Mouse (Mus musculus): ENCODE data around the gene Htra2. TPM values are rescaled to one million over a fixed set of nuclear protein-coding genes. Genes with fewer than 3 reads are reported as not detected.

Gene Htra2
- 56.3 and 60.8 TPM in 2 replicates for polyA plus RNA-seq (2011; ENCODE audit: insufficient read length, low read depth, missing spikeins)

- no peak for TF ChIP-seq POLR2A (IDR thresholded peaks at IDR 0.05; ENCODE audit: low read depth, low read length)
- TF ChIP-seq CTCF (IDR thresholded peaks at IDR 0.05; ENCODE audit: borderline replicate concordance, insufficient read depth, low read length), result peak; percentile 53; the same call in 1 of the 2 replicates
These were observed at the start of gene Htra2 for GRCm38 (mm10) chr6:83054871-83055431. Gene Htra2 (minus strand): TSS chr6:83055273.

DNA sequence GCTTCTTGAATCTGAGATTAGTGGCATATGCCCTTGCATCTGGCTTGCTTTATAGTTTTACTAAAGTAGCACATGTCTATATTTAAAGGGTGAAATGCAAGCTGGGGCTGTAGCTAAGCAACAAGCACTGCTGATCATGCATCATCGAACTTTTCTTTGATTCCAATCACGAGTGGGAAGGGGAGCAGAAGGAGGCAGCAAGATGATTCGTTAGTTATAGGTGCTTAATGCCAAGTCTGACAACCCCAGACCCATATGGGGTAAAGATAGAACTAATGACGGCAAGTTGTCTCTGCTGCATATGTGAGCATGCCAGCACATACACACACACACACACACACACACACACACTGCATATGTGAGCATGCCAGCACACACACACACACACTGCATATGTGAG is 49.1 kb upstream of the Htra2 start:
- no peaks in the 10 kb centered on the region for H3K4me1 ChIP-seq (ENCODE audit: control insufficient read depth, insufficient read depth, low read length)
- TF ChIP-seq CTCF (IDR thresholded peaks at IDR 0.05; ENCODE audit: borderline replicate concordance, insufficient read depth, low read length) (no peak), POLR2A (IDR thresholded peaks at IDR 0.05; ENCODE audit: low read depth, low read length) (0 out of 2 replicates have a peak, but pooled peaks have one; percentile 5)
- H3K27ac ChIP-seq (ENCODE audit: insufficient read depth, low read length), result no peak overlapping the region
- no peak overlapping the region for H3K4me3 ChIP-seq (ENCODE audit: insufficient read depth, low read length)

More at GRCm38 (mm10) chr6:83054871-83055431, at the start of gene Htra2:
- H3K4me1 ChIP-seq (ENCODE audit: control insufficient read depth, insufficient read depth, low read length), result peaks cover 5% of the 10 kb centered on the region
- H3K27ac ChIP-seq (ENCODE audit: insufficient read depth, low read length), result peak within 1 kb of the TSS; percentile 74
- H3K4me3 ChIP-seq (ENCODE audit: insufficient read depth, low read length), result peak within 1 kb of the TSS; percentile 69

GRCm38 (mm10) chr6:83103130-83103650 is 48.1 kb upstream of the Htra2 start:
- TF ChIP-seq POLR2A (IDR thresholded peaks at IDR 0.05; ENCODE audit: low read depth, low read length) (no peak), CTCF (IDR thresholded peaks at IDR 0.05; ENCODE audit: borderline replicate concordance, insufficient read depth, low read length) (no peak)
- Histone ChIP-seq H3K27ac (ENCODE audit: insufficient read depth, low read length) (no peak overlapping the region), H3K4me3 (ENCODE audit: insufficient read depth, low read length) (no peak overlapping the region), H3K4me1 (ENCODE audit: control insufficient read depth, insufficient read depth, low read length) (no peaks in the 10 kb centered on the region)

GRCm38 (mm10) chr6:83101688-83102556 is 46.8 kb upstream of the Htra2 start:
- H3K4me3 ChIP-seq (ENCODE audit: insufficient read depth, low read length), result peak overlapping the region; percentile 56
- H3K27ac ChIP-seq (ENCODE audit: insufficient read depth, low read length), result no peak overlapping the region
- no peaks in the 10 kb centered on the region for H3K4me1 ChIP-seq (ENCODE audit: control insufficient read depth, insufficient read depth, low read length)
- TF ChIP-seq POLR2A (IDR thresholded peaks at IDR 0.05; ENCODE audit: low read depth, low read length) (peak; percentile 44), CTCF (IDR thresholded peaks at IDR 0.05; ENCODE audit: borderline replicate concordance, insufficient read depth, low read length) (0 out of 2 replicates have a peak, but pooled peaks have one; percentile 7)

DNA sequence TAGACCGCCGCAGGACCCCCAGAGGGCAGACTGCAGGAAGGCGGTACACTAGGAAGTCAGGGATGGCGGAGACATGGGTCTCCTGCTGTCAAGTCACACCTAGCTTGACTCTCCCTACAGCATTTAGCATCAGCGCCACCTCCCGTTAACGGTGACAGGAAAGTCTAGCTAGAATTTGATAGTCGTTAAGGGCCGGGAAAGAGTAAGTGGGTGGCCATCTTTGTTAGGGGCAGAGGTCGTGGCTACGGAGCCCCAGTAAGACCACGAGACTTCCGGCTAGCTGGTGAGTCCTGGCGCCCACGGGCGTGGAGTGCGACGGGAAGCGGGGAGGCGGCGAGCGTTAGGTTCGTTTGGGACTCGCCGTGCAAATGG is 46.2 kb upstream of the Htra2 start, which contains the start of the genes Ccdc142 and Gm42688:
TSS of gene Ccdc142 (plus strand) at position 286 of the 372 bp plus-strand sequence.
TSS of gene Gm42688 (plus strand) at position 302 of the 372 bp plus-strand sequence.
- TF ChIP-seq POLR2A (IDR thresholded peaks at IDR 0.05; ENCODE audit: low read depth, low read length) (peak; percentile 77), CTCF (IDR thresholded peaks at IDR 0.05; ENCODE audit: borderline replicate concordance, insufficient read depth, low read length) (peak; percentile 47; the same call in 1 of the 2 replicates)
- Histone ChIP-seq H3K27ac (ENCODE audit: insufficient read depth, low read length) (no peak within 1 kb of the TSS), H3K4me3 (ENCODE audit: insufficient read depth, low read length) (peak within 1 kb of the TSS; percentile 56), H3K4me1 (ENCODE audit: control insufficient read depth, insufficient read depth, low read length) (no peaks in the 10 kb centered on the region)

DNA sequence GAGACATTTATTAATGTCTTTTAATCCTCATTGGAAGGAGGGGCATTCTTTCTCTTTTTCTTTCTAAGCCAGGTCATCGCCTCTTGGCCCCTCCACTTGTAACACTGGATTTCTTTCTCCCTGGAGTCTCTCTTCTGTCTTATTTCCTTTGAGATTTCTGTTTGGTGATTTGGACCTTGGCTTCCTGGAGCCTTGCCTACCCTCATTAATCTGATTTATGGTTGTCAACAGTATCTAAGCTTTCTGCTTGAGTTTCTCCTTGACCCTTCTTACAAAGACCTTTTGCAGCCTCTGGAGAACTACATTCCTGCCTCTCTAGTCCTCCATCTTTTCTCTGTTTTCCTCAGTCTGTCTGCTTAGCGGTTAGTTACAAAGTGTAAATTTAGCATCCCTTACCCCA is 43.3 kb upstream of the Htra2 start:
- TF ChIP-seq POLR2A (IDR thresholded peaks at IDR 0.05; ENCODE audit: low read depth, low read length), result no peak
- TF ChIP-seq CTCF (IDR thresholded peaks at IDR 0.05; ENCODE audit: borderline replicate concordance, insufficient read depth, low read length), result no peak
- H3K4me1 ChIP-seq (ENCODE audit: control insufficient read depth, insufficient read depth, low read length), result no peaks in the 10 kb centered on the region
- no peak overlapping the region for H3K27ac ChIP-seq (ENCODE audit: insufficient read depth, low read length)
- H3K4me3 ChIP-seq (ENCODE audit: insufficient read depth, low read length), result no peak overlapping the region

DNA sequence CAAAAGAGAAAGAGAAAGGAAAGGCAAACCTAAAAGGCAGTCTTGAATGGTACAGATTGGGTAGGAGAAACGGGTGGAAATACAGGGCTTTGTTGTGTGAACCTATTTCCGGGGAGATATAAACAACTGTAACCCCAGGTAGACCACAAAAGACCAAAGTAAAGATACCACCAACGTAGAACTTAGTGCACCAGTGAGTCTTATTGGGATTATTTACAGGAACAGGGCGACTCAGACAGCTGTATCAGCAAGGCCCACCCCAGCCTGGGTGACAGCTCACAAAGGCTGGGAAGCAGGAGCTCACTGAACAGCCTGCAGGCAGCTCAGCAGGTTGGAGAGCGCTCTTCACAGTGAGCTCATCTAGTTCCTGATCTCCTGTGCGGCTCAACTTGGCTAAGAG is 40.9 kb upstream of the Htra2 start:
- no peaks in the 10 kb centered on the region for H3K4me1 ChIP-seq (ENCODE audit: control insufficient read depth, insufficient read depth, low read length)

GRCm38 (mm10) chr6:83092416-83093127 is 37.5 kb upstream of the Htra2 start:
- Histone ChIP-seq H3K4me3 (ENCODE audit: insufficient read depth, low read length) (no peak overlapping the region), H3K27ac (ENCODE audit: insufficient read depth, low read length) (no peak overlapping the region), H3K4me1 (ENCODE audit: control insufficient read depth, insufficient read depth, low read length) (no peaks in the 10 kb centered on the region)
- TF ChIP-seq POLR2A (IDR thresholded peaks at IDR 0.05; ENCODE audit: low read depth, low read length) (no peak), CTCF (IDR thresholded peaks at IDR 0.05; ENCODE audit: borderline replicate concordance, insufficient read depth, low read length) (no peak)

More for the DNA sequence above, 40.9 kb upstream of the Htra2 start:
- Histone ChIP-seq H3K27ac (ENCODE audit: insufficient read depth, low read length) (no peak overlapping the region), H3K4me3 (ENCODE audit: insufficient read depth, low read length) (no peak overlapping the region)
- no peak for TF ChIP-seq CTCF (IDR thresholded peaks at IDR 0.05; ENCODE audit: borderline replicate concordance, insufficient read depth, low read length)
- no peak for TF ChIP-seq POLR2A (IDR thresholded peaks at IDR 0.05; ENCODE audit: low read depth, low read length)

DNA sequence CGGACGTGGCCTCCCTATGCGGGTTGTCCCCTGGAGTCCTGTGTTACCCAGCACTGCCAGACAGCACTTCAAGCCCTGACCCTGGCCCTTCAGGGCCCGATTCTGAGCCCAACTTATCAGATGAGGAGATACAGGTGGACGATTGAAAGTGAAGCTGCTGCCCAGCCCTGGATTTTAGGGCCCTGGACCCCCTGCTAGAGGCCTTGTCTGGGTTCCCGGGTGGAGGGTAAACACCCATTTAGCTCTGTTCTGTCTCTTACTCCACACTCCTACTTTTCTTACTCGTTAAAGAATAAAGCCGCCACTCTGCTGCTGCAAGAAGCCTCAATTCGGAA is 32.8 kb upstream of the Htra2 start:
- no peak overlapping the region for H3K27ac ChIP-seq (ENCODE audit: insufficient read depth, low read length)
- H3K4me3 ChIP-seq (ENCODE audit: insufficient read depth, low read length), result no peak overlapping the region
- TF ChIP-seq POLR2A (IDR thresholded peaks at IDR 0.05; ENCODE audit: low read depth, low read length) (no peak), CTCF (IDR thresholded peaks at IDR 0.05; ENCODE audit: borderline replicate concordance, insufficient read depth, low read length) (no peak)
- no peaks in the 10 kb centered on the region for H3K4me1 ChIP-seq (ENCODE audit: control insufficient read depth, insufficient read depth, low read length)

Measured in embryonic fibroblast, embryonic 13.5 days (primary cell).